Mouse (Mus musculus) sigmoid colon, adult 10 weeks (tissue): ENCODE data around the gene Bhmt. TPM values are rescaled to one million over a fixed set of nuclear protein-coding genes. Genes with fewer than 3 reads are reported as not detected.

Experiments
- polyA plus RNA-seq: library from polyadenylated mRNA; stranded (reverse); fragments of 350-450 nt; fragmentation: Illumina TruSeq; extraction: RNeasy Lipid Tissue Mini Kit (QIAGEN cat#74804); gene quantifications from one replicate; pipeline ENCODE4 v1.2.3, GENCODE M21; 2014; ENCODE audit warnings: low read depth, low replicate concordance

The Bhmt gene
- 0.19 TPM for polyA plus RNA-seq

GRCm38 (mm10) chr13:93637282-93638245, at the start of gene Bhmt:
Gene Bhmt, minus strand, starts transcription at chr13:93637961.

GRCm38 (mm10) chr13:93674131-93674561, 36.4 kb upstream of the Bhmt start, which contains the start of the genes Bhmt2 and Dmgdh:
Gene Bhmt2, minus strand, starts transcription at chr13:93674302.
Gene Dmgdh, plus strand, starts transcription at chr13:93674433.

Other genes starting within 250 kb of the Bhmt start
- gene Jmy, start 138.2 kb downstream of the Bhmt start, polyA plus RNA-seq: 39.5 TPM
- gene Bhmt2, start 36.3 kb upstream of the Bhmt start, polyA plus RNA-seq: 0.35 TPM
- not detected for gene Dmgdh, start 36.5 kb upstream of the Bhmt start, polyA plus RNA-seq
- 21.5 TPM for gene Arsb, start 133.7 kb upstream of the Bhmt start, polyA plus RNA-seq